Mouse (Mus musculus): ENCODE results near the gene Gm3005. TPM values are rescaled to one million over a fixed set of nuclear protein-coding genes. Genes with fewer than 3 reads are reported as not detected.
"Not testable (repeated sequence)": the region's sequence is repeated elsewhere in the genome, so short reads cannot be mapped to it uniquely, and the experiment has no call there.

Gene Gm3005
- 0.05 TPM in 1 of 2 replicates, not detected in the other for polyA plus RNA-seq (2015; fragmentation: Nextera tagmentation; extraction: Ambion mirVana)

- DNase-seq; H3K27me3 ChIP-seq; H3K27ac ChIP-seq; H3K9me3 ChIP-seq (replicated peaks); H3K4me2 ChIP-seq; H3K36me3 ChIP-seq; H3K4me3 ChIP-seq (replicated peaks); ATAC-seq (ENCODE audit: low read depth); H3K4me1 ChIP-seq (replicated peaks); H3K9ac ChIP-seq: not testable (repeated sequence)
- no CpG with 5 or more reads among the region's 2 CpGs for WGBS (ENCODE audit: insufficient replicate concordance)
Observed at GRCm38 (mm10) chr14:3427803-3428202, at the start of gene Gm3005. TSS of gene Gm3005 (plus strand) at chr14:3428103.

- not testable (repeated sequence) for H3K9me3 ChIP-seq (replicated peaks); H3K27ac ChIP-seq; H3K9ac ChIP-seq; H3K4me2 ChIP-seq; H3K36me3 ChIP-seq; H3K4me3 ChIP-seq (replicated peaks); H3K27me3 ChIP-seq; DNase-seq; ATAC-seq (ENCODE audit: low read depth); H3K4me1 ChIP-seq (replicated peaks)
- no CpG with 5 or more reads among the region's 2 CpGs for WGBS (ENCODE audit: insufficient replicate concordance)
Observed at GRCm38 (mm10) chr14:3394793-3395192, 33.1 kb upstream of the Gm3005 start, which contains the start of gene Gm10413. TSS of gene Gm10413 (plus strand) at chr14:3395093.

DNA sequence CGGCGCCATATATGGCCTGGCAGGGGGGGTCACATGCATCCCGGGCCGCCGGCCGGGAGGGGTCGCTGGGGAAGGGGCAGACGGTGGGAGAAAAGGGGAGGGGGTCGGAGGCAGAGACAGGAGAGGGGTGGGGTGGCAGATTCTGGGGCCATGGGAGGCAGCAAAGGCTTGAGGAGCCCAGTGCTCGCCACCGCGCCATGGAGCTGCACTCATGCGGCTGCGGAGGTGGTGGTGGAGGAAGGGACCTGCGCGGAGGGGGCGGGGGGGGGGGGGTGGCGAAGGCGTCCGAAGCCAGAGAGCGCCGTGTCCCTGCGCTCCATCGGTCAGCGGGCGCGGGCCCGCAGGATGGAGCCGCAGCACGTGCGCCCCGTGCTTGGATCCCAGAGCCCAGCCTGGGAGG is 15.6 kb upstream of the Gm3005 start, which contains the start of gene Gm10409:
Gene Gm10409 (plus strand): TSS at position 301 of the 400 bp plus-strand sequence.
- not testable (repeated sequence) for H3K36me3 ChIP-seq; H3K9ac ChIP-seq; H3K4me1 ChIP-seq (replicated peaks); H3K4me3 ChIP-seq (replicated peaks); H3K9me3 ChIP-seq (replicated peaks); H3K4me2 ChIP-seq; H3K27ac ChIP-seq; DNase-seq; ATAC-seq (ENCODE audit: low read depth); H3K27me3 ChIP-seq
- WGBS (ENCODE audit: insufficient replicate concordance) = no CpG with 5 or more reads among the region's 32 CpGs

- H3K36me3 ChIP-seq; H3K27me3 ChIP-seq; ATAC-seq (ENCODE audit: low read depth); H3K4me1 ChIP-seq (replicated peaks); DNase-seq; H3K27ac ChIP-seq; H3K9me3 ChIP-seq (replicated peaks); H3K4me2 ChIP-seq; H3K9ac ChIP-seq; H3K4me3 ChIP-seq (replicated peaks): not testable (repeated sequence)
- WGBS (ENCODE audit: insufficient replicate concordance) = no CpG with 5 or more reads among the region's 3 CpGs
Observed at GRCm38 (mm10) chr14:3449079-3449478, 21.2 kb downstream of the Gm3005 start, which contains the start of gene Gm10408. TSS of gene Gm10408 (plus strand) at chr14:3449379.

DNA sequence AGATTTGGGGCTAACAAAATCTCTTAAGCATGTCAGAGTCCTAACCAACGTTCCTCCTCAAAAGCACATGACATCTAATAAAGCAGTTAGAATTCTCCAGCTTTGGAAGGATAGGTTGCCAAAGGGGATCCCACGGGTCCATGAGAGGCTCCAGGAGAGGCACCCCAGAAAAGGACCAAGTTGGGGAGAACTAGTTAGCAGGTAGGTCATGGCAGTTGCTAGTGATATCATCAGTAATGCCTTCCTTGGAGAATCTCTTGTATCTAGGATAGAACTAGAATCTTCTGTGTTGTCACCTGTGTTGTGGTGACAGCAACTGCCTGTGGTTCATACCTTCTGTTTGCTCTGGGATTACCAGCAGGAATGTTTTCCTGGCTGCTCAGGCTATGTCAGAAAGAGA is 206.3 kb downstream of the Gm3005 start, which contains the start of gene Gm3012:
Gene Gm3012 (plus strand): TSS at position 301 of the 400 bp plus-strand sequence.
- H3K4me3 ChIP-seq (replicated peaks); ATAC-seq (ENCODE audit: low read depth); H3K9ac ChIP-seq; H3K27ac ChIP-seq; H3K9me3 ChIP-seq (replicated peaks); DNase-seq; H3K4me1 ChIP-seq (replicated peaks); H3K4me2 ChIP-seq; H3K27me3 ChIP-seq; H3K36me3 ChIP-seq: not testable (repeated sequence)
- WGBS (ENCODE audit: insufficient replicate concordance) = no CpG with 5 or more reads among the region's 2 CpGs

Other genes with a start within 250 kb of the Gm3005 start
- gene Gm5795, start 239.8 kb upstream of the Gm3005 start, polyA plus RNA-seq (2015; fragmentation: Nextera tagmentation; extraction: Ambion mirVana) = not detected in 2 replicates
- 0.31 and 0.44 TPM in 2 replicates for gene D830030K20Rik, start 219.6 kb upstream of the Gm3005 start, polyA plus RNA-seq (2015; fragmentation: Nextera tagmentation; extraction: Ambion mirVana)
- 0.09 TPM in 1 of 2 replicates, not detected in the other for gene Gm2956, start 95.5 kb upstream of the Gm3005 start, polyA plus RNA-seq (2015; fragmentation: Nextera tagmentation; extraction: Ambion mirVana)
- not detected in 2 replicates for gene Gm10413, start 33.0 kb upstream of the Gm3005 start, polyA plus RNA-seq (2015; fragmentation: Nextera tagmentation; extraction: Ambion mirVana)
- gene Gm10409, start 15.5 kb upstream of the Gm3005 start, polyA plus RNA-seq (2015; fragmentation: Nextera tagmentation; extraction: Ambion mirVana) = 0.12 TPM in 1 of 2 replicates, not detected in the other
- gene Gm10408, start 21.3 kb downstream of the Gm3005 start, polyA plus RNA-seq (2015; fragmentation: Nextera tagmentation; extraction: Ambion mirVana) = not detected in 2 replicates
- gene Gm3012, start 206.4 kb downstream of the Gm3005 start, polyA plus RNA-seq (2015; fragmentation: Nextera tagmentation; extraction: Ambion mirVana) = not detected in 2 replicates
- 0.12 TPM in 1 of 2 replicates, not detected in the other for gene Gm3020, start 223.9 kb downstream of the Gm3005 start, polyA plus RNA-seq (2015; fragmentation: Nextera tagmentation; extraction: Ambion mirVana)

All from liver, embryonic 13.5 days (tissue).